Mouse (Mus musculus) midbrain, embryonic 16.5 days (tissue): ENCODE measurements around the gene Pfpl. TPM values are rescaled to one million over a fixed set of nuclear protein-coding genes. Genes with fewer than 3 reads are reported as not detected.

Experiments
- ATAC-seq: fragments of 200-750 bp; cut with Nextera tagmentation; 2 replicates; pipeline ENCODE4 v1.8.0; 2017; ENCODE audit warnings: moderate TSS enrichment
- H3K27ac ChIP-seq: fragments of 300-500 bp; sonication (generic); 2 replicates; pipeline ENCODE4 v1.5.1; 2014; ENCODE audit warnings: mild to moderate bottlenecking, low read length, mixed read lengths
- H3K27me3 ChIP-seq: fragments of 300-500 bp; sonication (generic); 2 replicates; pipeline ENCODE4 v1.6.1; 2014; ENCODE audit warnings: low read depth, low read length, mixed read lengths; ENCODE audit not compliant: control insufficient read depth, insufficient read depth
- H3K36me3 ChIP-seq: fragments of 300-500 bp; sonication (generic); 2 replicates; pipeline ENCODE4 v1.6.1; 2014; ENCODE audit warnings: mild to moderate bottlenecking, low read length, moderate library complexity, mixed read lengths; ENCODE audit not compliant: control insufficient read depth, insufficient read depth
- H3K4me1 ChIP-seq: fragments of 300-500 bp; sonication (generic); 2 replicates; pipeline ENCODE4 v1.6.1; 2014; ENCODE audit warnings: mild to moderate bottlenecking, low read length, mixed read lengths; ENCODE audit not compliant: control insufficient read depth, insufficient read depth
- H3K4me2 ChIP-seq: fragments of 300-500 bp; sonication (generic); 2 replicates; pipeline ENCODE4 v1.6.1; 2014; ENCODE audit warnings: mild to moderate bottlenecking, low read length, mixed read lengths
- H3K4me3 ChIP-seq: fragments of 300-500 bp; sonication (generic); 2 replicates; pipeline ENCODE4 v1.5.1; 2014; ENCODE audit warnings: low read depth, mild to moderate bottlenecking, low read length, moderate library complexity, mixed read lengths
- H3K9ac ChIP-seq: fragments of 300-500 bp; sonication (generic); 2 replicates; pipeline ENCODE4 v1.6.1; 2014; ENCODE audit warnings: low read depth, low read length, mixed read lengths
- H3K9me3 ChIP-seq: fragments of 300-500 bp; sonication (generic); replicated peaks from 2 replicates; pipeline ENCODE4 v1.6.1; 2014; ENCODE audit warnings: mild to moderate bottlenecking, low read length, mixed read lengths; ENCODE audit not compliant: control insufficient read depth, poor library complexity, severe bottlenecking
- WGBS: fragments of 180-500 bp; shearing (Covaris S2); extraction: QIAGEN DNeasy Blood & Tissue Kit; methylation state at CpG from one replicate; pipeline ENCODE4 v1.1.7; 2014; 5-methylcytosine and 5-hydroxymethylcytosine counted together
- polyA plus RNA-seq: library from polyadenylated mRNA; unstranded; fragments of >200 nt; fragmentation: Nextera tagmentation; extraction: Ambion mirVana; gene quantifications from 2 replicates; pipeline ENCODE4 v1.2.1, GENCODE M21; 2015

The Pfpl gene
- polyA plus RNA-seq, result not detected in 2 replicates

GRCm38 (mm10) chr19:12427605-12428004, at the start of gene Pfpl:
Gene Pfpl (plus strand): TSS chr19:12427905.
- Histone ChIP-seq H3K4me3 (no peak within 1 kb of the TSS), H3K9ac (no peak within 1 kb of the TSS), H3K36me3 (no peaks in the 10 kb centered on the region), H3K27me3 (no peaks in the 10 kb centered on the region), H3K27ac (no peak within 1 kb of the TSS), H3K9me3 (no peaks in the 10 kb centered on the region), H3K4me1 (no peaks in the 10 kb centered on the region), H3K4me2 (no peak within 1 kb of the TSS)
- ATAC-seq, result no peak
- WGBS, result 95% methylated on average over 6 of the region's 6 CpGs

GRCm38 (mm10) chr19:12386979-12387378, 40.7 kb upstream of the Pfpl start, which contains the start of gene Olfr1440:
Gene Olfr1440 (plus strand): TSS chr19:12387279.
- Histone ChIP-seq H3K4me3 (no peak within 1 kb of the TSS), H3K9ac (no peak within 1 kb of the TSS), H3K4me2 (no peak within 1 kb of the TSS), H3K9me3 (no peaks in the 10 kb centered on the region), H3K36me3 (no peaks in the 10 kb centered on the region), H3K27ac (no peak within 1 kb of the TSS), H3K27me3 (no peaks in the 10 kb centered on the region), H3K4me1 (no peaks in the 10 kb centered on the region)
- no peak for ATAC-seq
- 83% methylated on average over 2 of the region's 2 CpGs for WGBS

- Histone ChIP-seq H3K4me2 (no peak overlapping the region), H3K4me3 (no peak overlapping the region), H3K9ac (no peak overlapping the region), H3K4me1 (no peaks in the 10 kb centered on the region), H3K9me3 (no peaks in the 10 kb centered on the region), H3K27me3 (no peaks in the 10 kb centered on the region), H3K27ac (no peak overlapping the region), H3K36me3 (no peaks in the 10 kb centered on the region)
- no peak for ATAC-seq
Observed at GRCm38 (mm10) chr19:12413737-12414136, 14.0 kb upstream of the Pfpl start.

DNA sequence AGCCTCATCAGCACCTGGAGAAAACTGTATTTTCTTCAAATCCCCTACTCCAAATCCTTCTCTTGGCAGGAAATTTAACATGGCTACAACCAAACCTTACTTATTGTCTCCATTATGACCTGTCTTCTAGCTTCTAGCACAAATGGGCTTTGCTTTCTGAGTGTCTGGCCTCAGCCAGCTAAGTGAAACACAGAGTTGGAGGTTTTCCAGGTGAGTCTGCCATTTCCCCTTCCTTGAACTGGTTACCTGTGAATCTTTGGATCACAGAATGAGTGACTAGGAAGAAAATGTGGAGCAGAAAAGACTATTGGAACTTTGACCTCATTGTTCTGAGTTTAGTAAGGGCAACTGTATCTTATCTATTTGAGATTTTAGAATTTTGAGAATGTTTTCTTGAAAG, 10.3 kb upstream of the Pfpl start, which contains the start of gene Olfr1441:
Olfr1441 (plus strand) TSS at position 73 of the 400 bp plus-strand sequence.
- H3K27ac ChIP-seq, result no peak within 1 kb of the TSS
- H3K4me3 ChIP-seq, result no peak within 1 kb of the TSS
- H3K9ac ChIP-seq, result no peak within 1 kb of the TSS
- no peak for ATAC-seq
- no peaks in the 10 kb centered on the region for H3K4me1 ChIP-seq
- H3K9me3 ChIP-seq, result no peaks in the 10 kb centered on the region
- H3K4me2 ChIP-seq, result no peak within 1 kb of the TSS
- no peaks in the 10 kb centered on the region for H3K36me3 ChIP-seq
- H3K27me3 ChIP-seq, result no peaks in the 10 kb centered on the region

DNA sequence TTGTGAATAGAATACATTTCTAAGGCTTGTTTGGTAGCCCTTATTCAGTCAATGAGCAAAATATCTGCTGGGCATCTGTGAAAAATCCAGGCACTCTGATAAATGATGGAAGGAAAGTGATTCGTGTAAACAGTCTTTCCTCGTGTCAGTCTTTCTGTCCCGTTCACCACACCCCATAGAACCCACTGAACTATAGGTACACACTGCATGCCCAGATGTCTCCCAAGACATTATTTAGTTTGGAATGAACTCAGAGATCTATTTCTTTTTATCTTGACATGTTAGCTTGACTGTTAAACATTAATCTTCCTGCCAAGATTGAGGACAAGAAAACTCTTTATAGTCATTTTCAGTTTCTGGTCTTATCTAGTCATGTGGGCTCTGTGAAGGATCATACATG, 9.4 kb upstream of the Pfpl start:
- no peaks in the 10 kb centered on the region for H3K4me1 ChIP-seq
- no peaks in the 10 kb centered on the region for H3K27me3 ChIP-seq
- no peaks in the 10 kb centered on the region for H3K9me3 ChIP-seq
- no peak overlapping the region for H3K9ac ChIP-seq
- H3K4me2 ChIP-seq, result no peak overlapping the region
- H3K27ac ChIP-seq, result no peak overlapping the region
- H3K4me3 ChIP-seq, result no peak overlapping the region
- WGBS, result 90% methylated on average over 3 of the region's 3 CpGs
- ATAC-seq, result no peak
- no peaks in the 10 kb centered on the region for H3K36me3 ChIP-seq

DNA sequence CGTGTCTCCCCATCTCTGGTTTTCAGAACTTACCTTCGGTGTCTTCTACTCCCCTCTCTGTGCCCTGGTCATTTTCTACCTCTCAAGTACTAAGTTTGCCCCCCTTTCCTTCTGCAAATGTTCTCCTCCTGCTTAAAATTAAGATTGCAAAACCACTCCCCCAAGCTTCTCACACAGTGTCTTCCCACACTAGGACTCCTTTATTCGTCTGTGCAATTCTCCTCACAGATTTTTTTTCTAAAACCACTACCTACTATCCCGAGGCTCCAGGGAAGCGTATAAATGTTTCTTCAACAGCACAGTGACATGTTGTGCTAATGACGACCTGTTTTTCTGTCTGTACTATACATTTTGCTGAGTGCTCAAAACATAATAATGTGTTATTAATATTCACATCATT, 7.2 kb upstream of the Pfpl start:
- Histone ChIP-seq H3K9ac (no peak overlapping the region), H3K27me3 (no peaks in the 10 kb centered on the region), H3K36me3 (no peaks in the 10 kb centered on the region), H3K9me3 (no peaks in the 10 kb centered on the region), H3K4me3 (no peak overlapping the region), H3K4me1 (no peaks in the 10 kb centered on the region), H3K27ac (no peak overlapping the region), H3K4me2 (no peak overlapping the region)
- no peak for ATAC-seq
- 85% methylated on average over 6 of the region's 6 CpGs for WGBS

DNA sequence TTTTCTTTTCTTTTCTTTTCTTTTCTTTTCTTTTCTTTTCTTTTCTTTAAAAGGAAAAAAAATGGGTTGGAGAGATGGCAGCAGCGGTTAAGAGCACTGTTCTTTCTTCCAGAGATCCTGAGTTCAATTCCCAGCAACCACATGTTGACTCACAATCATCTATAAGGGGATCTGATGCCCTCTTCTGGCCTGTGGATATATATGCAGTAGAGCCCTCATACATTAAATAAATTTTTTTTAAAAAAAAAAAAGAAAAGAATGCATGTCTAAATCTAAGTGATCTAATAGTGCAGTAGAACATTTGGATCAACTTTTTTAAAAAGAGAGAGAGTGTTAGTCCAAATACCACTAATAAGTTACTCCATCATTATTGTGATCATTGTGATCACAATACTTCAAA, 6.0 kb upstream of the Pfpl start:
- Histone ChIP-seq H3K27me3 (no peaks in the 10 kb centered on the region), H3K36me3 (no peaks in the 10 kb centered on the region), H3K9me3 (no peaks in the 10 kb centered on the region), H3K27ac (no peak overlapping the region), H3K4me1 (no peaks in the 10 kb centered on the region), H3K4me2 (no peak overlapping the region), H3K4me3 (no peak overlapping the region), H3K9ac (no peak overlapping the region)
- ATAC-seq, result no peak
- WGBS, result 67% methylated on average over 1 of the region's 1 CpGs

- H3K4me1 ChIP-seq, result no peaks in the 10 kb centered on the region
- H3K4me2 ChIP-seq, result no peak overlapping the region
- H3K27me3 ChIP-seq, result no peaks in the 10 kb centered on the region
- no peak overlapping the region for H3K27ac ChIP-seq
- H3K9ac ChIP-seq, result no peak overlapping the region
- WGBS, result 97% methylated on average over 5 of the region's 5 CpGs
- ATAC-seq, result no peak
- no peak overlapping the region for H3K4me3 ChIP-seq
- no peaks in the 10 kb centered on the region for H3K36me3 ChIP-seq
- H3K9me3 ChIP-seq, result no peaks in the 10 kb centered on the region
Observed at GRCm38 (mm10) chr19:12427101-12427500, 604 bp upstream of the Pfpl start.

DNA sequence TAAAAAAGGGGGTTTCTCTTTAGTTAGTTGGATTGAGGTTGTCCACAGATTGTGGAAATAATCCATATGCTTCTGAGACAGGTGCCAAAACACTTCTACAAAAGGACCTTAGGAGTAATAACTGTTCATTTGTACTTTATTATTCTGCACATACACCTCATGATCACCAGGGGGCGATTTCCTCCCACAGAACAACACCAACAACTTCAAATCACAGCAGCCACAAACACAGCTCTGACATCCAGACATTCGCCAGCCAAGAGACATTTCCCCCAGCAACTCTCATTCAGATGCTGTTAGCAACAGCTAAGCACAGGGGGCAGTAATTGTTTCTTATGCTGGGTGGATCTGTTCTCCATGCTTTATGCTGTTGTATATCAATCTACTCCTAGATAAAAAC, 5.3 kb downstream of the Pfpl start:
- Histone ChIP-seq H3K4me3 (no peak overlapping the region), H3K4me1 (no peaks in the 10 kb centered on the region), H3K9ac (no peak overlapping the region), H3K36me3 (no peaks in the 10 kb centered on the region), H3K4me2 (no peak overlapping the region), H3K9me3 (no peaks in the 10 kb centered on the region), H3K27me3 (no peaks in the 10 kb centered on the region), H3K27ac (no peak overlapping the region)
- peak; percentile 60 for ATAC-seq
- WGBS, result 1% methylated on average over 2 of the region's 2 CpGs

DNA sequence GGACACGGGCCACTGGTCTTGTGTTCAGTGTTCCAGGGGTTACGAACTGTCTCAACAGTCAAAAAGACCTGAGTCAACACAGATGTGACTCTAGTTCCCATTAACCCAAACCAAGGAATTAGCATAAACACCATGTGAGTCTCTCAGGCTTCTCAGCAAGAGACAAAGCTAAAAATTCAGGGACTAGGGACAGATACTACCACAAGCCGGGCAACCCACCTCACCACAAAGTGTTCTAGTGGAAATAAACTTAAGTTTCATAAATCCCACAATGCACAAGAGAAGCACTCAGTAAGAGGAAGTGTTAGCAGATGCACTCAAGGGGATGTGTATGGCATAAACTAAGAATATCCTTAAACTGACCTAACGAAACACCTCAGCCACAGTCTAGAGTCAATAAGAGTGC, 7.3 kb downstream of the Pfpl start:
- Histone ChIP-seq H3K4me2 (no peak overlapping the region), H3K4me1 (no peaks in the 10 kb centered on the region), H3K36me3 (no peaks in the 10 kb centered on the region), H3K4me3 (no peak overlapping the region), H3K27me3 (no peaks in the 10 kb centered on the region), H3K9ac (no peak overlapping the region), H3K27ac (no peak overlapping the region), H3K9me3 (no peaks in the 10 kb centered on the region)
- WGBS, result 83% methylated on average over 4 of the region's 4 CpGs
- no peak for ATAC-seq
